Mouse (Mus musculus): ENCODE measurements around the gene Cpne7.

Gene Cpne7

DNA sequence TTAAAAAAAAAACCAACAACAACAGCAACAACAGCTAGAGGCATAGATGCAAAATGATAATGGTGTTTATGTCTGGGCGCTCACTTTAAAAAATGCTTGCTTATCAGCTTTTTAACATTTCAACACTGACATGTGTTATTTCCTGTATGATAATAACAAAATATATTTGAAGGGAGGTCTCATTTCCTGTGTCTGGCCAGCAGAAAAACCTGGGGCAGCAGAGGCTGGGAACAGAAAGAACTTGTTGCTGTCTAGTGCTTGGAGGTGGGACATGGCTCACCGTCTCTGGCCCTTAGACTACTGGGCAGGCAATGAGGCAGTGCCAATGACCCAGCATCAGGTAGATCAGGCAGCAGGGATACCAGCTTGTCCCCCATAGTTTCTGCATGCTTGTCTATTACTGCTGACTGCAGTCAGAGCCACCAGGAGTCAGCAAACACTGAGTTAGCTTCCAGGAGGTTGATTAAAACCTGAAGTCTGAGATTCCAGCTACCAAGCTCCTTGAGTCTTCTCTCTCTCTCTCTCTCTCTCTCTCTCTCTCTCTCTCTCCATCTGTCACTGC is 3.2 kb upstream of the Cpne7 start:
- peak; percentile 45 to 70 for DNase-seq (ENCODE audit: low spot score in 2 of 2)

GRCm38 (mm10) chr8:123114644-123115043 is 2.5 kb upstream of the Cpne7 start:
- DNase-seq (ENCODE audit: low spot score in 2 of 2) = no peak

DNA sequence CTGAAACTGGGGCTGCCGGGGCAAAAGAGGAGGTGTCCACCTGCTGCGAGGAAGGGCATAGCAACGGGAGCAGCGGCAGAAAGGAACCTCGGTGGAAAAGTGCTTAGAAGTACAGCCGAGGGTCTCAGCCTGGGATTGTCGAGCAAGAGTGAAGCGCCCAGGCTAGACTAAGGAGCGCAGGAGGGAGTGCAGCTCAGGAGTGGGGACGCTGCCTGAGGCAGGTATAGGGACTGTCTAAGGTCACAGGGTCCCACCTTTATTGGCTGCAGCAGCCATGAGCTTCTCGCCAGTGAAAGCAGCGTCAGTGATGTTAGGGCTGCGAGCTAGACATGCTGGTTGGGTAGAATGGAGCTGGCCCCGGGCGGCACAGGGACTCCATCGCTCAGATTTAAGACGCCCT is 570 bp downstream of the Cpne7 start:
- no peak for DNase-seq (ENCODE audit: low spot score in 2 of 2)

- DNase-seq (ENCODE audit: low spot score in 2 of 2) = no peak
Measured at GRCm38 (mm10) chr8:123122059-123122458, 4.9 kb downstream of the Cpne7 start.

- DNase-seq (ENCODE audit: low spot score in 2 of 2) = no peak
Measured at GRCm38 (mm10) chr8:123122670-123123069, 5.5 kb downstream of the Cpne7 start.

DNA sequence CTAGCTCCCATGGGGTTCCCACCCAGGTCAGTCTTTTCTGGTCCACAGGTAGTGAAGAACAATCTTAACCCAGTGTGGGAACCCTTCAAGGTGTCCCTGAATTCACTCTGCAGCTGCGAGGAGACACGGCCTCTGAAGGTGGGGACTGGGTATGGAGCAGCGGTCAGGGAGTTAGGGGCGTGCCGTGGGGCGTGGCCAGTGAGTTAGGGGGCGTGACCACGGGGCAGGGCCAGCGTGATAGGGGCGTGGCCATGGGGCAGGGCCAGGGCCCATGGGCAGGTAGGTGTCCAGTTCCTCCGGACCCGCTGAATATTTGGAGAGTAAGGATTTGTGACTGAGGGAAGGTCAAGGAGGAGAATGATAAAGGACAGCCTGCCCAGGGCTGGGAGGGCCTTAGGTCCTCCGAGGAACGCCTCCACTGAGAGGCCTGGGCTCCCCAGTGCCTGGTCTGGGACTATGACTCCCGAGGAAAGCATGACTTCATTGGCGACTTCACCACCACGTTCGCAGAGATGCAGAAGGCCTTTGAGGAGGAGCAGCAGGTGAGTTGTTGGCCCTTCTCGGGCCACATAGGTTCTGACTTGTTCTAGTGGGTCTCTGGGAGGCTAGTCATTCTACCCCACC is 9.1 kb downstream of the Cpne7 start:
- DNase-seq (ENCODE audit: low spot score in 2 of 2) = peak in 1 of 2 experiments; percentile 43

GRCm38 (mm10) chr8:123131041-123131440 is 13.9 kb downstream of the Cpne7 start:
- DNase-seq (ENCODE audit: low spot score in 2 of 2) = no peak

GRCm38 (mm10) chr8:123132953-123133352 is 15.8 kb downstream of the Cpne7 start:
- no peak for DNase-seq (ENCODE audit: low spot score in 2 of 2)

DNA sequence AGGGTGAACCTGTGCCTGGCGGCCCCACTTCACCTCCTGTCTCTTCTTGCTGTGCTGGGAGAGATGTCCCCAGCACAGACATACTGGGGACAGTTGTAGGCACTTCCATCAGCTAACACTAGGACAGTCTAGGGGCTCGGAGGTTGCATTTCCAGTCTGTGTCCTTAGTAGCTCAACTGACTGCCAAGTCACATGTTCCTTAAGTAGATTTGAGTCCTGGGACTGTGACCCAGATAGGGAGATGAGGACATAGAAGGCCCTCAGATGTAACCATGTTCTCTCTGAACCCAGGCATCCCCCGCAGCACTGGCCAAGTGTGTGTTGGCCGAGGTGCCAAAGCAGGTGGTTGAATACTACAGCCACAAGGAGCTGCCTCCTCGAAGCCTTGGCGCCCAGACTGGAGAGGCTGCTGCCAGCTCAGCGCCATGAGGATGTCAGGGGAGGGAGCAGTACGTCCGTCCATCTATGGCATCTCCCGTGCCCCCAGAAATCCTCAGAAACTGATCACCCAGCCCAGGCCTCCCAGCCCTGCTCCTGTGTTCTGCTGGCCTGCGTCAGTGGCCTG is 17.1 kb downstream of the Cpne7 start:
- no peak for DNase-seq (ENCODE audit: low spot score in 2 of 2)

- DNase-seq (ENCODE audit: low spot score in 2 of 2) = no peak
Measured at GRCm38 (mm10) chr8:123135406-123135805, 18.2 kb downstream of the Cpne7 start.

- no peak for DNase-seq (ENCODE audit: low spot score in 2 of 2)
Measured at GRCm38 (mm10) chr8:123135806-123136205, 18.6 kb downstream of the Cpne7 start.

DNA sequence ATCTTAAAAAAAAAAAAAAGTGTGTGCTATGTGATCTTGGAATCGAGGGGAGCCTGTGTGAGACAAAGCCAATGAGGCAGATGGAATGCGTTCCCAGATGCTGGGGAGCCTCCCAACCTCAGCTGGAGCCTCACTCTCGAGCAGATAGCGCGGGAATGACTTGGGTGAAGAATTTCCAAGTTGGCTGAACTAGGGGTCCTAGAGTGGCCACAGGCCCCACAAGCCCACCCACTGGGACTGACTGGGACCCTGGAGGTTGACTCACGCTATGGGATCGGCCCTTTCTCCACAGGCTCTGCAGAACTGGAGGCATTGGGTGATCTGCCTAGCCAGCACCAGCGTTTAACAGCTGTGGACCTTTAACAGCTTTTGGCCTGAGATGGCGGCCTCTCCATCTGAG is 19.1 kb downstream of the Cpne7 start:
- no peak for DNase-seq (ENCODE audit: low spot score in 2 of 2)

DNA sequence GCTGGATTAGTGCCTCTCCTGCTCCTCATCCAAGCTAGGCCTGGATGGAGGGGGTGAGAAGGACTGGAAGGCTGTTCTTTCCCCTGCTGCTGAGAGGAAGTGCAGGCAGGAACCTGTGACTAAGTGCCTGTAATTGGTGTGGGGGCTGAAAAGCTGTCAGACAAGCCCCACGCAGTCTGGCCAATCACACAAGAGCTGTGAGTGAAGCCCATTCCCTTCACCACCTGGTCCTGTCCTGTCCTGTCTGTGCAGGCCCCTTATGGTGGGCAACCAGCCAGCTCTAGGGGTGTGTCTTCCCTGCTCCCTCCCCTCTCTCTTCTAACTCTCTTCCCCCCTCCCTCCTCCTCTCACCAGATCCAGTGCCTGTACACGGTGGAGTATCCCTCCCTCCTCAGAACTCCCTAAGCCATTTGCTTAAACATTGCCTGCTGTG is 20.5 kb downstream of the Cpne7 start:
- no peak for DNase-seq (ENCODE audit: low spot score in 2 of 2)

- DNase-seq (ENCODE audit: low spot score in 2 of 2) = no peak
Measured at GRCm38 (mm10) chr8:123138741-123139140, 21.6 kb downstream of the Cpne7 start.

GRCm38 (mm10) chr8:123141741-123142462 is 24.7 kb downstream of the Cpne7 start:
- DNase-seq (ENCODE audit: low spot score in 2 of 2) = no peak

DNA sequence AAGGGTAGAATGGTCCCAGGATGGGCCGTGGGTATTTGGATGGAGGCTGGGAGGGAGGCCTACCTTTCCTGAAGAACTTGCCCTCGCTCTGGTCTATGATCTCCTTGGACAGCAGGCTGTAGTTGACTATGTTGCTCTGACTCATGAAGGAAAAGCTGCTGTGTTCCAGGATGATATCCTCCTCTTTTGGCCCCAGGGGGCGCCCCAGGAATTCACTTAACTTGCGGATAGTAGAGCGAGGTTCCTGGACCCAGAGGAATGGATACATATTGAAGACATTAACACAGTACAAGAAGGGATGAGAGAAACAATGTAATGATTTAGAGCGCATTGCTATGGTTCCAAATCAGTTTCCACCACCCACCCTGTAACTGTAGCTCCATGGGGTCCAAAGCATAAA is 28.1 kb downstream of the Cpne7 start:
- no peak for DNase-seq (ENCODE audit: low spot score in 2 of 2)

DNA sequence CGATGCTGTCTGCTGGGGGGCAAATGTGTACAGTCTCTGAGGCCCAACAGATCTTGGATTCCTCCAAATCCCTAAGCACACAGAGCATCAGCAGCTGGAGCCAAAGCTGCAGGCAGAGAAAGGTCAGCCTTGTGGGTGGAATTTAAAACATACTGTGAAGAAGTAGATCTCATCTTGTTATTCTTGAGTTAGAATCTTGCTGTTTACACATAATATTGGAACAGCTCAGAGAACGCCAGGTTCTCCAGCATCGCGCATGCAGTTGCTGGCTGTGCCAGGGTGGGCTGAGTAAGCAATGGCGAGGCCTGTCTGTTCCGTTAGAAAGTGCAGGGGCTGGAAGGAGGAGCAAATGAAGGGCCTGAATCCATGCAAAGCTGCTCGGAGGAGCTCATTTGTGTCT is 29.2 kb downstream of the Cpne7 start:
- DNase-seq (ENCODE audit: low spot score in 2 of 2) = no peak

GRCm38 (mm10) chr8:123150737-123151171 is 33.6 kb downstream of the Cpne7 start:
- DNase-seq (ENCODE audit: low spot score in 2 of 2) = no peak

DNA sequence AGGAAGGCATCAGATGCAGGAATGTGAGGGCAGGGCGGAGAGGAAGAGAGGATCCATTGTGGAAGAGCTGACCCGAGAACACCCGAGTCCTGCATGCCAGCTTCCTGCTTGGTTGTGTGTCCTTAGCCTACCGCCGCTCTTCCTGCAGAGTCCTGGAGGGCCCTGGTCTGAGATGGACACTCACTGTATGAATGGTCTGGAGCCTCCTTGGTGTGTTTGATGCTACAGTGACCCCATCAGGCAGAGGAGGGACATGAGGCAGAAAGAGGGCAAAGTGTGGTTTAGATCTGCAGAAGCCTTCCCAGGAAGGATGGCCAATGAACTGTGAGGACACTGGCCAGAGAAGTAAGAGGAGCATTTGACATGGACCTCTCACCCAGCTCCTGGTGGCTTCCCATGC is 38.0 kb downstream of the Cpne7 start:
- DNase-seq (ENCODE audit: low spot score in 2 of 2) = no peak

DNA sequence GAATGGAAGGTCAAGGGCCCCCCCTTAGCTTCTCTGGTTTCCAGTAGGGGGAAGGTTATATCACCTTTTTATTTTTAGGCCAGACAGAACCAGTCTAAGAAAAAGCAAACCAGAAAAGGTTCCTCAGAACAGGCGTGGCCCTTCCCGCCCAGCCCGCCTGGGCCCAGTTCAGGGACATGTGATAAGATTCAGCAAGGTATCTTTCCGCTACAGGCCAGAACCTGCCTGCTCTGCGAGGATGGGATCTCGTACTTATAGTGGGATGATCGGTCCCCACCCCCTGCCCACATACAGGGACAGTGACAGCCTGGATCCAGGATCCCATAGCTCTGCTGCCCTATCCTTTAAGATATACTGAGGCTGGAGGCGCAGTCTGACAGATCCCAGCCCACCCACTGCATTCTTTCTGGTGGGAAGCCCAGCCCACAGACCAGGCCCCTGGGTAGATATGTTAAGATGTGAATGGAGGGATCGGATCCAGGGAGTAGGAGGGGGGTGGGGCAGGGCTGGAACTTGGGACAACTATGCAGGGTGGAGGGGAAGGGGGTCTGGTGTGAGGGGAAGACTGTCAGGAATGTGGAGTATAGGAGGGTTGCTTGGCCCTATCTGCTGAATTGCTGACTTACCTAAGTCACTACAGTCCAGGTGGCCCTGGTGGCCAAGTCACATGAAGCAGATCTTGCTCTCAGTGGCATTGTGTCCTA is 39.0 kb downstream of the Cpne7 start:
- no peak for DNase-seq (ENCODE audit: low spot score in 2 of 2)

- DNase-seq (ENCODE audit: low spot score in 2 of 2) = no peak
Measured at GRCm38 (mm10) chr8:123157888-123158465, 40.8 kb downstream of the Cpne7 start, which contains the start of gene Sult5a1. Gene Sult5a1 (minus strand): TSS chr8:123158315.

DNA sequence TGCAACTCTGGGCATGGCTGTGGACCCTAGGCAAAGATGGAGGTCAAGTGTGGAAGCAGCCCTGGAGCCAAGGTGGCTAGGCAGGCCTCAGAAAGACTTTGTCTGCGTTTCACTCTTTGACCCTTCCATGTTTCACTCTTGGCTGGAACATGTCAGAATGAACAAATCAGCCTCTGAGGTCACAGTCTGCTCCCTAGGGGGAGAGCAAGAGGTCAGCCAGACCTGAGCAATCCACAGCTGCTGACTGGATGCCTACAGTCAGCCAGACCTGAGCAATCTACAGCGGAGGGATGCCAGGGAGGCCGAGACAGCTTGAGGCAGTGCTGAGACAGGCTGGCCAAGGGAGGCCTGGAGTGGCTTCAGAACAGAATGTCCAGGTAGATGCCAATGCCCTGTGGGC is 64.2 kb downstream of the Cpne7 start:
- no peak for DNase-seq (ENCODE audit: low spot score in 2 of 2)

All from natural killer cell, adult 2 months (primary cell).